Mouse (Mus musculus) embryonic facial prominence, embryonic 12.5 days (tissue): Measurements from ENCODE around the gene Dnttip2. TPM values are rescaled to one million over a fixed set of nuclear protein-coding genes. Genes with fewer than 3 reads are reported as not detected.
A peak's percentile ranks its signal among the peaks of the same experiment; 100 is the strongest.
"Not testable (repeated sequence)": the region's sequence is repeated elsewhere in the genome, so short reads cannot be mapped to it uniquely, and the experiment has no call there.

ENCODE experiments used
- ATAC-seq: fragments of 200-750 bp; cut with Nextera tagmentation; 2 replicates; pipeline ENCODE4 v1.8.0; 2017; ENCODE audit not compliant: insufficient number of reproducible peaks, insufficient read depth, low FRiP score, low TSS enrichment
- H3K27ac ChIP-seq: fragments of 300-500 bp; sonication (generic); 2 replicates; pipeline ENCODE4 v1.5.1; 2016; ENCODE audit warnings: mild to moderate bottlenecking
- H3K27me3 ChIP-seq: fragments of 300-500 bp; sonication (generic); 2 replicates; pipeline ENCODE4 v1.6.1; 2016; ENCODE audit warnings: mild to moderate bottlenecking, moderate library complexity
- H3K36me3 ChIP-seq: fragments of 300-500 bp; sonication (generic); 2 replicates; pipeline ENCODE4 v1.6.1; 2016; ENCODE audit warnings: mild to moderate bottlenecking
- H3K4me1 ChIP-seq: fragments of 300-500 bp; sonication (generic); 2 replicates; pipeline ENCODE4 v1.6.1; 2016
- H3K4me2 ChIP-seq: fragments of 300-500 bp; sonication (generic); replicated peaks from 2 replicates; pipeline ENCODE4 v1.6.1; 2016; ENCODE audit warnings: mild to moderate bottlenecking, moderate library complexity
- H3K4me3 ChIP-seq: fragments of 300-500 bp; sonication (generic); 2 replicates; pipeline ENCODE4 v1.5.1; 2016; ENCODE audit warnings: mild to moderate bottlenecking
- H3K9ac ChIP-seq: fragments of 300-500 bp; sonication (generic); 2 replicates; pipeline ENCODE4 v1.6.1; 2016; ENCODE audit warnings: mild to moderate bottlenecking, moderate library complexity
- H3K9me3 ChIP-seq: fragments of 300-500 bp; sonication (generic); 2 replicates; pipeline ENCODE4 v1.6.1; 2016; ENCODE audit warnings: mild to moderate bottlenecking, moderate library complexity
- WGBS: fragments of 180-500 bp; shearing (Covaris S2); methylation state at CpG from one replicate; pipeline ENCODE4 v1.1.7; 2016; 5-methylcytosine and 5-hydroxymethylcytosine counted together
- polyA plus RNA-seq: library from polyadenylated mRNA; unstranded; fragments of >200 nt; fragmentation: Nextera tagmentation; extraction: Ambion mirVana; gene quantifications from 2 replicates; pipeline ENCODE4 v1.2.1, GENCODE M21; 2016

The Dnttip2 gene
- polyA plus RNA-seq, 1 experiment from 2014 or later = 82.2 TPM

DNA sequence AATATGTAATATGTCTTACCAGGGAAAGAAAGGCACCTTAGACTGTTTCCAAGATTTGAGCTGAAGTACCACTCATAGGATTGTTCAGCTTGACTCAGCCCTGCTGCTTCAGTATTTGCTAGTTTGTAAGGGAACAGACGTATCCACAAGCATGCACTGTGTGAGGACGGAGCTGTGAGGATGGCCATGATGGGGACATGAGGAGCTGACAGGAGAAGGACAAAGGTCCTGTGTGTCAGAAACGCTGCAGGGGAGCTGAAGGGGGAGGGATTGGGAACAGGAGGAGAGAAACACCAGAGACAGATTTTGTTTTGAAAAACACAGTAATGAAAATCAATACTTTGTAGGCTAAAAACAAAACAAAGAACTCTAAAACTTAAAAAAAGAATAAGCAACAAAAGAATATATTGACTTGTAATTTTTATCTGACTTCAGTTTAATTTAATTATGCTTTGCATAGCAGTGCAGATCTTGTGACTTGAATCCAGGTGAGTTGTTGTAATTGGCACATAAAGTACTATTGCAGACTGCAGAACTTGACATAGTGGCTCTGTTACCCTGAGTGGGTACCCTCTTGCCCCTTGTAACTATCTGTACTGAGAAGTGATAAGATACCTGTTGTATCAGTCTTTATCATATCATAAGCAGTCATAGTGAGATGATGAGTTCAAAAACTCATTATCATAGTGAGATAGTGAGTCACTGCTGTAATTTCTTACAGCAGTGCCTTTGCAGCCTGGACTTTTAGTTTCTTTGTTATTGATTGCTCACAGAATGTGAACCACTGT is 21.5 kb upstream of the Dnttip2 start:
- no peak overlapping the region for H3K9ac ChIP-seq
- no peaks in the 10 kb centered on the region for H3K9me3 ChIP-seq
- no peaks in the 10 kb centered on the region for H3K27me3 ChIP-seq
- WGBS = 29% methylated on average over 3 of the region's 3 CpGs
- no peak for ATAC-seq
- no peaks in the 10 kb centered on the region for H3K36me3 ChIP-seq
- H3K4me3 ChIP-seq = no peak overlapping the region
- no peak overlapping the region for H3K4me2 ChIP-seq
- no peak overlapping the region for H3K27ac ChIP-seq
- H3K4me1 ChIP-seq = no peaks in the 10 kb centered on the region

DNA sequence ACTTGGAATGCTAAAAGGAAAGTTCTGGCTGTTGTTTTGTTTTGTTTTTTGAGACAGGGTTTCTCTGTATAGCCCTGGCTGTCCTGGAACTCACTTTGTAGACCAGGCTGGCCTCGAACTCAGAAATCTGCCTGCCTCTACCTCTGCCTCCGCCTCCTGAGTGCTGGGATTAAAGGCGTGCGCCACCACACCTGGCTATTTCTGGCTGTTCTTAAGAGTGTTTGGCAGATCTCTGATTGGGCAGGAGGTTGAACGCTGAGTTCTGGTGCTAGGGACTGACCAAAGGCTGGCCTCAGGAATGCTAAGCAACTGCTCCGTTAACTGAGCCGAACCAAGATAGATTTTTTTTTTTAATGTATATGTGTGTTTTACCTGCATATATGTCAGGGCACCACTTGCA is 20.1 kb upstream of the Dnttip2 start:
- 86% methylated on average over 7 of the region's 7 CpGs for WGBS
- H3K9me3 ChIP-seq, ATAC-seq, H3K9ac ChIP-seq, H3K36me3 ChIP-seq, H3K27ac ChIP-seq, H3K27me3 ChIP-seq, H3K4me3 ChIP-seq, H3K4me1 ChIP-seq, H3K4me2 ChIP-seq: not testable (repeated sequence)

DNA sequence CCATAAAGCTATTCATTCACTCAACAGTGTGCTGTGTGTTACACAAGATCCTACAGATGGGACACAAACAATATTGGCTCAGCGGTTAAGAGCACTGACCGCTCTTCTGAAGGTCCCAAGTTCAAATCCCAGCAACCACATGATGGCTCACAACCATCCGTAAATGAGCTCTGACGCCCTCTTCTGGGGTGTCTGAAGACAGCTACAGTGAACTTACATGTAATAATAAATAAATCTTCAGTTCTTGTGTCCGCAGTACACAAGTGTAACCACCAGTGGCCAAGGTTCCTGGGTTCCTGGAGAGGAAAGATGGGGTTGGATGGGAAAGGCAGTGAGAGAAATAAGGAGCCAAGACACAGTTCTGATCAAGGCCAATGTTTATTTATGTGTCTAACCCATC is 4.2 kb upstream of the Dnttip2 start:
- no peak for ATAC-seq
- Histone ChIP-seq H3K4me3 (no peak overlapping the region), H3K27ac (no peak overlapping the region), H3K36me3 (peaks cover 4% of the 10 kb centered on the region; the same call in 1 of the 2 replicates), H3K27me3 (no peaks in the 10 kb centered on the region), H3K4me1 (peaks cover 2% of the 10 kb centered on the region), H3K9ac (no peak overlapping the region), H3K9me3 (no peaks in the 10 kb centered on the region), H3K4me2 (no peak overlapping the region)
- 75% methylated on average over 5 of the region's 5 CpGs for WGBS

DNA sequence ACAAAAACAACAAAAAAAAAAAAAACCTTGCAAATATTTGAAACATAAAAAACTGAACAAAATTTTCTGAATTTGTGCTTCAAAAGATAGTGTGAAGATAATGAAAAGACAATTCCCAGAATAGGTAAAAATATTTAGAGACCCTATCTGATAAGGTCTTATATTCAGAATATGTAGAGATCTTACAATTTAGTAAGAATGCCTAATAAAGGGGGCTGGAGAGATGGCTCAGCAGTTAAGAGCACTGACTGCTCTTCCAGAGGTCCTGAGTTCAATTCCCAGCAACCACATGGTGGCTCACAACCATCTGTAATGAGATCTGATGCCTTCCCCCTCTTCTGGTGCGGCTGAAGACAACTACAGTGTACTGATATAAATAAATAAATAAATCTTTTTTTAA is 1.6 kb upstream of the Dnttip2 start:
- not testable (repeated sequence) for H3K9ac ChIP-seq, H3K27me3 ChIP-seq, H3K4me3 ChIP-seq, H3K4me2 ChIP-seq, ATAC-seq, H3K9me3 ChIP-seq, H3K27ac ChIP-seq
- Histone ChIP-seq H3K36me3 (peaks cover 21% of the 10 kb centered on the region), H3K4me1 (peaks cover 22% of the 10 kb centered on the region)
- 94% methylated on average over 1 of the region's 1 CpGs for WGBS

DNA sequence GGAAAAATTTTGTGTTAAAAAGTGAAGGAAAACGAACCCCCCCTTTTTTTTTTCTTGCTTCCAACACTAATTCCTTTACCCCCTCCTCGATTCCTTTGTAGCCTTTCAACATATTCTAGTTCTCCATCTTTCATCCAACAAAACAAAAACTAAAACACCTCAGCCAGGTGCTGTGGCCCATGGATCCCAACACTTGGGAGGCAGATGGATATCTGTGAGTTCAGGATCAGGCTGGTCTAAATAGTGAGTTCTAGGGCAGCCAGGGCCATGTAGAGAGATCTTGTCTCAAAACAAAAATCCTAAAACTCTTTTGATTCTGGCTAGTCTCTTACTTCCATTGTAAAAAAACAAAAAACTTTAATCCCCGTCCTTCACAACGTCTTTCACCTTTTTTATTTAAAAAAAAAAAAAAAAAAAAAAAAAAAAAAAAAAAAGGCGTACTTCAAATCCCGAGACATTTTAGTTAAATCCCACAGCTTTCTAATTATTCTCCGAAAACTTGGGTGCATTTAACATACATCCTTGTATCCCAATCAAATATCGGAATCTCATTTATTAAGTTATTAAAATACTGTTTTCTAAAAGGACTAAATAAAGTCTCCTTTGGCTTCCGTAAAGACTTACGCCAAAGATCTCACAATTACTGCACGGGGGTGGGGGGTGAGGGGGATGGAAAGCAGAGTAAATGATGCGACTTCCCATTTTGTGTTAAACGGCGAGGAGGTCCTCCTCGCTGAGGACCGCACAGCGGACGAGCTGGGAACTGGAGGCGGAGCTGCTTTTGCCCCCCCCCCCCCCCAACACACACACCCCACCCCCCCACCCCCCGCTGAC is 564 bp upstream of the Dnttip2 start:
- Histone ChIP-seq H3K9ac (no peak overlapping the region), H3K9me3 (no peaks in the 10 kb centered on the region), H3K27ac (no peak overlapping the region), H3K4me1 (peaks cover 27% of the 10 kb centered on the region), H3K36me3 (peaks cover 30% of the 10 kb centered on the region), H3K4me2 (peak overlapping the region; percentile 24; the same call in 1 of the 2 replicates), H3K27me3 (no peaks in the 10 kb centered on the region), H3K4me3 (peak overlapping the region; percentile 97)
- 10% methylated on average over 19 of the region's 20 CpGs for WGBS
- no peak for ATAC-seq

DNA sequence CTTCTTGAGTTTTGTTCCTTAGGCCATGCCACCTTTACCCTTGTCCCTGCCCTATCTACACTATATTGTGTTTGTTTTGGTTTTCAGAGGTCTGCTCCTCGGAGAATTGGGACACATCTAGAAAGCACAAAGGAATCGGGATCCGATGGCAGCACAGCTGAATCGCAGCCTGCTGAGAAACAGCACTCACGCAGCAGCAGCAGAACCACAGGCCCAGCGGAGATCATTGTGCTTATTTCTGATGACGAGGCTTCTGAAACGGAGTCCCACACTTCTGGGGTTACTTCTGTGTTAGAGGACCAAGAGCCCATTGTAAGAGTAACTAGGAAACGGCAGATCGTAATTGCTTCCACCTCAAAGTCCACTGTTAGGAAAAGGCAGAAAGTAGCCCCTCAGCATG is 923 bp downstream of the Dnttip2 start:
- ATAC-seq = no peak
- Histone ChIP-seq H3K9ac (peak overlapping the region; percentile 91; the same call in 1 of the 2 replicates), H3K27ac (no peak overlapping the region), H3K4me2 (peak overlapping the region; percentile 67), H3K4me3 (peak overlapping the region; percentile 97), H3K27me3 (no peaks in the 10 kb centered on the region), H3K9me3 (no peaks in the 10 kb centered on the region), H3K36me3 (peaks cover 45% of the 10 kb centered on the region), H3K4me1 (peaks cover 27% of the 10 kb centered on the region)
- WGBS = 67% methylated on average over 10 of the region's 10 CpGs

DNA sequence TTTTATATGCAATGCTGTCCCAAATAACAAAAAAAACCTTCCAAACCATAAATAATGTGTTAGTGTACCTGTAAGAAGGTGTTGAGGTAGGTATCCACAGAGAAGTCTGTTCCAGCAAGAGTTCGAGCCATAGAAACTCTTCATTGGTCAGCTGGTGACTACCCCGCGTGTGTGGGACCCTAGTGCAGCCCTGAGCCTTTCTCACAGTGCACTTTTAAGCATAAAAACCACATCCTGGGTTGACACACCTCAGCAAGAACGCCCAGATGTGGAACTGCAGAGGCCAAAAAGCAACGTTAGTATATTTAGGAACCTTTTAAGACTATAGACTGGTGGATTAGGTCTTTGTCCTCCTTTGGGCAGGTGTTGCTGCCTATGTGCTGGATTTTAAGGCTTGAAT is 13.0 kb downstream of the Dnttip2 start:
- H3K4me1 ChIP-seq = no peaks in the 10 kb centered on the region; the same call in 1 of the 2 replicates

DNA sequence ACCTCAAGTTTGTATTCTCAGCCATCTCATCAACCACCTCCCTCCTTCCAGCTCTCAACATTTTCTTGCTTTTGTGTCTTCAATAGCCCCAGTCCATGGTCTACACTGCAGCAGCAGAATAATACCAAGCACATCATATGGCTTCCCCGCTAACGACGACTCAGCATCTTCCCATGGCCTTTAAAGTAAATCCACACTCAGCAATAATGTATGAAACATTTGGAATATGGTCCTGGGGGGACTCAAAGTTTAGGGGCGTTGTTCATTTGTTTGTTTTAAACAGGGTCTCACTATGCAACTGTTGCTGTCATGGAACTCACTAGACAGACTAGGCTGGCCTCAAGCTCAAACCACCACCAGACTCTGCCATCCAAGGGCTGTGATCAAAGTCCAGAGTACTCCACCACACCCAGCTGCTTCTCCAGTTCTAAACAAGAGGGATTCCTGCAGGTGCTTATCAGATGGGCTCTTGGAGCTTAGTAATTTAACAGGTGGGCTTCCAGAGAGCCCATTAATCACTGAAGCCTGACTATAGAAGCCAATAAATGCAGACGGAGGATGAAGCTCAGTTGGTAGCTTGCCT is 14.5 kb downstream of the Dnttip2 start:
- H3K4me2 ChIP-seq = no peak overlapping the region
- H3K27me3 ChIP-seq = no peaks in the 10 kb centered on the region
- no peak overlapping the region for H3K4me3 ChIP-seq
- peaks cover 3% of the 10 kb centered on the region; the same call in 1 of the 2 replicates for H3K4me1 ChIP-seq
- ATAC-seq = no peak
- H3K36me3 ChIP-seq = peaks cover 18% of the 10 kb centered on the region
- H3K27ac ChIP-seq = no peak overlapping the region
- 88% methylated on average over 5 of the region's 5 CpGs for WGBS
- H3K9ac ChIP-seq = no peak overlapping the region
- no peaks in the 10 kb centered on the region for H3K9me3 ChIP-seq

More for the DNA sequence above, 13.0 kb downstream of the Dnttip2 start:
- Histone ChIP-seq H3K36me3 (peaks cover 34% of the 10 kb centered on the region), H3K9me3 (no peaks in the 10 kb centered on the region), H3K4me2 (no peak overlapping the region), H3K27ac (no peak overlapping the region), H3K9ac (no peak overlapping the region), H3K27me3 (no peaks in the 10 kb centered on the region), H3K4me3 (no peak overlapping the region)
- WGBS = 72% methylated on average over 5 of the region's 5 CpGs
- ATAC-seq = no peak

DNA sequence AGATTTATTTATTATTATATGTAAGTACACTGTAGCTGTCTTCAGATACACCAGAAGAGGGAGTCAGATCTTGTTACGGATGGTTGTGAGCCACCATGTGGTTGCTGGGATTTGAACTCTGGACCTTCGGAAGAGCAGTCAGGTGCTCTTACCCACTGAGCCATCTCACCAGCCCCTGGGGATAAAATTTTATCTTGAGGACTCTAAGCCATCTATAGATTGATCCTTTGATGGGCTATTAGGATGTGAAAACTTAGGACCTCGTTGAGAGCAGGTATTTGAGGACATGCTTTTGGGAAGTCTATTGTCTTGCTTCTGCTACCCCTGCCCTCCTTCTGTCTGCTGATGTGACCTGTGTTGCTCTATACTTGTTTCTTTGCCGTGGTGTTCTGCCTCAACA is 15.2 kb downstream of the Dnttip2 start:
- not testable (repeated sequence) for H3K4me1 ChIP-seq, H3K4me2 ChIP-seq, H3K27ac ChIP-seq, ATAC-seq, H3K9ac ChIP-seq, H3K4me3 ChIP-seq, H3K9me3 ChIP-seq, H3K27me3 ChIP-seq
- WGBS = 74% methylated on average over 4 of the region's 4 CpGs
- peaks cover 13% of the 10 kb centered on the region for H3K36me3 ChIP-seq

DNA sequence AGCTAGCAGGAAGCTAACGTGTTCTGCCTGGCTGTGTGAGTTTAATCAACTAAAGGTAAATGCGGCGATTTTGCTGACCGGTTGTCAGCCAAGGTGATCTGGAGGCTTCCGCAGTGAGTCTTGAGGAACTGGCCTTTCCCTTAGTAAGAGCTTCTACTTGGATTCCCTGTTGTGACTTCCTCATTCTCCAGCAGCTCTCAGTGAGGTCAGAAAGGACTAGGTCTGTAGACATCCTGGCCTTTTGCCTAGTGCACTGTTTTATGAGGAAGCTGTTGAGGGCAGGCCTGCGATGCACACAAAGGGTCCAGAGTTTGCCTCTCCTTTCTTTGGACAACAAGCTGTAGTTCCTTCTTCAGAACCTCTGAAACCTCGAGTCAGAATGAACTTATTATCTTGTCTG is 16.5 kb downstream of the Dnttip2 start:
- 78% methylated on average over 7 of the region's 7 CpGs for WGBS
- no peak overlapping the region for H3K9ac ChIP-seq
- H3K36me3 ChIP-seq = peaks cover 3% of the 10 kb centered on the region; the same call in 1 of the 2 replicates
- no peak for ATAC-seq
- no peak overlapping the region for H3K4me2 ChIP-seq
- H3K27ac ChIP-seq = no peak overlapping the region
- H3K9me3 ChIP-seq = no peaks in the 10 kb centered on the region
- H3K4me1 ChIP-seq = peaks cover 15% of the 10 kb centered on the region
- H3K4me3 ChIP-seq = no peak overlapping the region
- H3K27me3 ChIP-seq = no peaks in the 10 kb centered on the region

DNA sequence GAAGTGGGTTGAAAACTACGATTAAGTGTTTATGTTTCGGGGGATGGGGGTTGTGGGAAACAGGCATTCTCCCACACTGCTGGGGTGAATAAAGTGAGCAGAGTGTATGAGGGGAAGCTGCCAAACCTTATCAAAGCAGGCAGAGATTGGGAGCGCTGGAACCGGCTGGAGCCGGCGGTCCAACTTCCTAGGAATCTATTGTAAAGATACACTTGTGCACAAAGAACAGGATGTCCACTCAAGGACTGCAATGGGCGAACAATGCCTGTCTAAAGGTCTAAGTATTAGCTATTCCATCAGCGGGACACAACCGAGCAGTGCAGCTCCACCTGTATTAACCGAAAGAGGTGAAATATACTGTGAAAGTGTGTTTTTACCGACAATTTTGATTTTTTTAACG is 17.6 kb downstream of the Dnttip2 start:
- Histone ChIP-seq H3K9me3 (no peaks in the 10 kb centered on the region), H3K27me3 (no peaks in the 10 kb centered on the region), H3K9ac (no peak overlapping the region), H3K4me2 (peak overlapping the region; percentile 67), H3K4me1 (peaks cover 19% of the 10 kb centered on the region), H3K36me3 (no peaks in the 10 kb centered on the region), H3K4me3 (no peak overlapping the region), H3K27ac (no peak overlapping the region)
- ATAC-seq = no peak
- 55% methylated on average over 12 of the region's 12 CpGs for WGBS
